Mouse (Mus musculus): ENCODE measurements at regions not wholly inside any gene's neighbourhood (a gene's known extent, or its start where the extent isn't known, plus 50 kb on each side); places are given as distances from the start of the nearest gene placed in this dataset.
"Not testable (repeated sequence)": the region's sequence is repeated elsewhere in the genome, so short reads cannot be mapped to it uniquely, and the experiment has no call there.

DNA sequence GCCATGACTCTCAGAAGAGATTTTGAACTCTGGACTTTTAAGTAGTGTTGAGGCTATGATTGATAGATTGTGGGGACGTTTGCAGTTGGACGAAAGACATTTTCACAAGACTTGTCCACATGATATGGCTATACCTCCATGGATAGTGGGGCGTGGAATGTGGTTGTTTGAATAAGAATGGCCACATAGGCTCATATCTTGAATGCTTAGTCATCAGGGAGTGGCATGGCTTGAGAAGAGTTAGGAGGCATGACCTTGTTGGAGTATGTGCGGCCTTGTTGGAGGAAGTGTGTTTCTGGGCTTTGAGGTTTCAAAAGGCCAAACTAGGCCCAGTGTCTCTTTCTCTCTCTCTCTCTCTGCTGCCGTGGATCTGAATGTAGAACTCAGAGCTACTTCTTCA is 204.7 kb upstream of the Pclo start:
- no peaks in the 10 kb centered on the region for H3K36me3 ChIP-seq (ENCODE audit: control insufficient read depth, insufficient read depth, low read length)
- H3K4me3 ChIP-seq (replicated peaks; ENCODE audit: low read length), result no peak overlapping the region
- H3K27me3 ChIP-seq (ENCODE audit: control insufficient read depth, insufficient read depth, low read length), result no peaks in the 10 kb centered on the region
- H3K27ac ChIP-seq (ENCODE audit: low read length), result no peak overlapping the region
- H3K9me3 ChIP-seq (replicated peaks; ENCODE audit: control insufficient read depth, low read length), result no peaks in the 10 kb centered on the region
- H3K9ac ChIP-seq (ENCODE audit: low read length), result no peak overlapping the region
- H3K4me2 ChIP-seq (ENCODE audit: low read depth, low read length), result no peak overlapping the region
- no peak for ATAC-seq (ENCODE audit: insufficient read depth, low FRiP score)
- no peaks in the 10 kb centered on the region for H3K4me1 ChIP-seq (ENCODE audit: control insufficient read depth, insufficient read depth, low read length)
- WGBS, result 74% methylated on average over 5 of the region's 5 CpGs

DNA sequence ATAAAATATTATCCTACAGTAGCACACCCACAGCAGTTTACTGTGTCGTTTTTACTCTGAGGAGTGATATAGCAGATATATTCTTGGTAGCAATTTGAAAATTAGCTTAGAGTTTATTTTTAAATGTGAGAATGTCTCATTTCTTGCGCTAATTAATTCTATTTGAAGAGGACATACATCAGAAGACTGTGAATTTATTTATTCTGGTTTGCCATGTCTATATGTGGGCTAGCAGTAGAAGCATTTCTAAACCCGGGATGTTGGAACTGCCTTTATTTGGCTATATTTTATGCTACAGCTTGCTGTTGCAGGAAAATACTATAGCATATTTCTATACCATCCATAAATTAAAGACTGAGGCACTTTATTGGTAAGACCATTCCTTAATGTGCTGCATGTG is 203.0 kb upstream of the Pclo start:
- WGBS, result 84% methylated on average over 3 of the region's 3 CpGs
- ATAC-seq (ENCODE audit: insufficient read depth, low FRiP score), result no peak
- Histone ChIP-seq H3K9ac (ENCODE audit: low read length) (no peak overlapping the region), H3K27me3 (ENCODE audit: control insufficient read depth, insufficient read depth, low read length) (no peaks in the 10 kb centered on the region), H3K36me3 (ENCODE audit: control insufficient read depth, insufficient read depth, low read length) (no peaks in the 10 kb centered on the region), H3K4me1 (ENCODE audit: control insufficient read depth, insufficient read depth, low read length) (no peaks in the 10 kb centered on the region), H3K9me3 (replicated peaks; ENCODE audit: control insufficient read depth, low read length) (no peaks in the 10 kb centered on the region), H3K27ac (ENCODE audit: low read length) (no peak overlapping the region), H3K4me2 (ENCODE audit: low read depth, low read length) (no peak overlapping the region), H3K4me3 (replicated peaks; ENCODE audit: low read length) (no peak overlapping the region)

DNA sequence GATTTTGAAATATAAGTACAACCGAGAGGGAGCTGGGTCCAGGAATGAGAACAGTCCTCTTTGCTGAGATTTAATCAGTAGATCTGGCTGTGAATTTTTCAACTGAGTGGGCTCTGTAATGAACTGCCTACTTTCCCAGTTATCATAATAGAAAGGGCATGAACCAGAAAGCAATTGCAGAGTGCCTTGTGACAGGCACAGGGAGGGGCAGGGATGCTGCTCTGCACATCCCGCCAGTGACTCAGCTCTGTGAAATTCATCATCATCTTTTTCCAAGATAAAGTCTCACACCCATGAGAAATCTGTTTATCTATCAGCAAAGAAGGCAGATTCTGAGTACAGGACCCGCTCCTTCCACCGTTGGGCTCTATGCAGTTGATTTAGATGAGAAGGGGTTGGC is 194.5 kb upstream of the Pclo start:
- 66% methylated on average over 4 of the region's 4 CpGs for WGBS
- H3K4me2 ChIP-seq (ENCODE audit: low read depth, low read length), result no peak overlapping the region
- H3K4me3 ChIP-seq (replicated peaks; ENCODE audit: low read length), result no peak overlapping the region
- H3K9ac ChIP-seq (ENCODE audit: low read length), result no peak overlapping the region
- no peak for ATAC-seq (ENCODE audit: insufficient read depth, low FRiP score)
- H3K27me3 ChIP-seq (ENCODE audit: control insufficient read depth, insufficient read depth, low read length), result no peaks in the 10 kb centered on the region
- H3K27ac ChIP-seq (ENCODE audit: low read length), result no peak overlapping the region
- H3K36me3 ChIP-seq (ENCODE audit: control insufficient read depth, insufficient read depth, low read length), result no peaks in the 10 kb centered on the region
- no peaks in the 10 kb centered on the region for H3K9me3 ChIP-seq (replicated peaks; ENCODE audit: control insufficient read depth, low read length)
- no peaks in the 10 kb centered on the region for H3K4me1 ChIP-seq (ENCODE audit: control insufficient read depth, insufficient read depth, low read length)

DNA sequence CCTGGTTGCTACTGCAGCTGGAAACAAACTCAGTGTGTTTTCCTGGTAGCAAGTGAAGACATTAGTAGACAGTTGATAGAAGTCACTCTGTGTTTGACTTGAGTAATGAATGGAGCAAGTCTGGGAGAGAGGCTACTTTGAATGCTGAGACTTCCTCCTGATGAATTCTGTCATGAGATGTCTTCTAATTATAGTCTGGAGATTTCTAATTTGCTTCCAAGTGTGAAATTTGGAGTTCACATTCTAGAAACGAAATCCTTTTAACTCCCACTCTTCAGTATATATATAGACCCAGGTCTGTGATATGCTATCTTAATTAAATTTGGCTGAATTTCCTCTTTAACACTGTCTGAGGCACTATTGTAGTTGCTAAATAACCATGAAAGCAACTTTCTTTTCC is 192.7 kb upstream of the Pclo start:
- H3K4me2 ChIP-seq (ENCODE audit: low read depth, low read length), result no peak overlapping the region
- 56% methylated on average over 1 of the region's 1 CpGs for WGBS
- no peak for ATAC-seq (ENCODE audit: insufficient read depth, low FRiP score)
- H3K36me3 ChIP-seq (ENCODE audit: control insufficient read depth, insufficient read depth, low read length), result no peaks in the 10 kb centered on the region
- no peaks in the 10 kb centered on the region for H3K9me3 ChIP-seq (replicated peaks; ENCODE audit: control insufficient read depth, low read length)
- no peaks in the 10 kb centered on the region for H3K4me1 ChIP-seq (ENCODE audit: control insufficient read depth, insufficient read depth, low read length)
- H3K27me3 ChIP-seq (ENCODE audit: control insufficient read depth, insufficient read depth, low read length), result no peaks in the 10 kb centered on the region
- H3K27ac ChIP-seq (ENCODE audit: low read length), result no peak overlapping the region
- no peak overlapping the region for H3K9ac ChIP-seq (ENCODE audit: low read length)
- H3K4me3 ChIP-seq (replicated peaks; ENCODE audit: low read length), result no peak overlapping the region

DNA sequence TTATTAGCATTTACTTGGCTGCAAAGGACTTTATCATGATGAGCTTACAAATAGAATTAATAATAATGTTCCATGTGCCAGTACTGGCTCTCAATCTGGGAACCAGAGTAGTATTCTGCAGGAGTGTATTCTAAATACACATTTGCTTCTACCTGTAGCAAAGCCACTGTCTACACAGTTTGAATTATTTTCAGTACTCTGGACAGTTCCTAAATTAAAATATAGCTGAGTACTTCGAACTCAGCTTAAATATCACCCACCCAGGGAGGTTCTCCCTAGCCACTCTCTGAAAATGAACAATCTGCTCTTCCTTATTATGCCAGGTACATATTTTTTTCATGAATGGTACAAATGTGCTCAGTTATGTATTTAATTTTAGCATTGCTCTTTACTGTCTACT is 154.3 kb upstream of the Pclo start:
- WGBS, result 44% methylated on average over 1 of the region's 1 CpGs
- no peaks in the 10 kb centered on the region for H3K4me1 ChIP-seq (ENCODE audit: control insufficient read depth, insufficient read depth, low read length)

DNA sequence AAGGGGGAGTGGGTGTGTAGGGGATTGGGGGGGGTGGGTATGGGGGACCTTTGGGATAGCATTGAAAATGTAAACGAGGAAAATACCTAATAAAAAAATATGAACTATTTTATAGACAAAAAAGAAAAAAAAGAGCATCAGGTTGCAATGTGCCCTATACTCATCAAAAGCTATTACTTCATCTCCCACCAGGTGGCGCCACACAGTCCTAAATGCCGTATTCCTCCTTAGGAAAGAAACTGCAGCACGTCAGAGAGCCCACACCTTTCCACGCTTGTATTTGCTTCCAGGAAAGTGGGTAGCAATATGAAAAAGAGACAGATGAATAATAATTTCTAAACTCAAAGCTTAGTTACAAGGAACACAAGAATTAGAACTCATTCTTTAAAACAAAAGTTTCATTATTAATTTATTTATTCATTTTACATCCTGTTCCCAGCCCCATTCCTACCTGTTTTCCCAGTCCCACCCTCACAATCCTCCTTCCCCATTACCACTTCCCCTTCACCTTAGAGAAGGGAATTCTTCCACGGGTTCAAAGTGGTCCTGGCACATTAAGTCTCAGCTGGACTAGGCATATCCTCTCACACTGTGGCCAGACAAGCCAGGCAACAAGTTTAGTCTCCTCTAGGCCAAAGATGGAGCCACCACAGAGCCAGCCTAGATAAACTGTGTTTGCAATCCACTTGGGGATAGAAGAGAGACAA is 125.4 kb upstream of the Pclo start:
- Histone ChIP-seq H3K4me3 (replicated peaks; ENCODE audit: low read length) (no peak overlapping the region), H3K9me3 (replicated peaks; ENCODE audit: control insufficient read depth, low read length) (no peaks in the 10 kb centered on the region), H3K27me3 (ENCODE audit: control insufficient read depth, insufficient read depth, low read length) (no peaks in the 10 kb centered on the region), H3K27ac (ENCODE audit: low read length) (no peak overlapping the region), H3K4me1 (ENCODE audit: control insufficient read depth, insufficient read depth, low read length) (no peaks in the 10 kb centered on the region; the same call in 1 of the 2 replicates), H3K9ac (ENCODE audit: low read length) (no peak overlapping the region), H3K36me3 (ENCODE audit: control insufficient read depth, insufficient read depth, low read length) (no peaks in the 10 kb centered on the region), H3K4me2 (ENCODE audit: low read depth, low read length) (no peak overlapping the region)
- 0 out of 2 replicates have a peak, but pooled peaks have one; percentile 69 for ATAC-seq (ENCODE audit: insufficient read depth, low FRiP score)
- WGBS, result 15% methylated on average over 6 of the region's 6 CpGs

More for the DNA sequence above, 154.3 kb upstream of the Pclo start:
- no peak for ATAC-seq (ENCODE audit: insufficient read depth, low FRiP score)
- Histone ChIP-seq H3K36me3 (ENCODE audit: control insufficient read depth, insufficient read depth, low read length) (no peaks in the 10 kb centered on the region), H3K9ac (ENCODE audit: low read length) (no peak overlapping the region), H3K4me2 (ENCODE audit: low read depth, low read length) (no peak overlapping the region), H3K4me3 (replicated peaks; ENCODE audit: low read length) (no peak overlapping the region), H3K27ac (ENCODE audit: low read length) (no peak overlapping the region), H3K9me3 (replicated peaks; ENCODE audit: control insufficient read depth, low read length) (no peaks in the 10 kb centered on the region), H3K27me3 (ENCODE audit: control insufficient read depth, insufficient read depth, low read length) (no peaks in the 10 kb centered on the region)

DNA sequence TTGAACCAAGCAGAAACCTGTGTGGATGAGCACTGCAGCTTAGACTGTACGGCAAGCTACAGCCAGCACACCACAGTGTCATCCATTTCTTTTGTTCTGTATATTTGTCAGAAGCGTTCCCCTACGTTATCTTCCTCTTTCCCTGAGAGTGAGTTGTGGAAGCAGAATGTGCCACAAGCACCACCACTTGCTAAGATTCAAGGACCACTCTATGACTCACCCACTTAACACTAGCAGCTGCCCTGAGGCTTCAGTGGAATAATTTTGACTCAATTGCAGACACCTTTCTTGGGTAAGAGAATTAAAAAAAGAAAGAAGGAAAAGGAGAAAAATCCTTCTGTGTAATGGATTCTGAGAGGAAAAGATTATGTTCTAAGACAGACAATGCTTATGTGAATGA is 122.9 kb upstream of the Pclo start:
- Histone ChIP-seq H3K27ac (ENCODE audit: low read length) (no peak overlapping the region), H3K9ac (ENCODE audit: low read length) (no peak overlapping the region), H3K4me3 (replicated peaks; ENCODE audit: low read length) (no peak overlapping the region), H3K4me2 (ENCODE audit: low read depth, low read length) (no peak overlapping the region), H3K27me3 (ENCODE audit: control insufficient read depth, insufficient read depth, low read length) (no peaks in the 10 kb centered on the region), H3K36me3 (ENCODE audit: control insufficient read depth, insufficient read depth, low read length) (no peaks in the 10 kb centered on the region), H3K4me1 (ENCODE audit: control insufficient read depth, insufficient read depth, low read length) (no peaks in the 10 kb centered on the region), H3K9me3 (replicated peaks; ENCODE audit: control insufficient read depth, low read length) (no peaks in the 10 kb centered on the region)
- 65% methylated on average over 3 of the region's 3 CpGs for WGBS
- ATAC-seq (ENCODE audit: insufficient read depth, low FRiP score), result no peak

DNA sequence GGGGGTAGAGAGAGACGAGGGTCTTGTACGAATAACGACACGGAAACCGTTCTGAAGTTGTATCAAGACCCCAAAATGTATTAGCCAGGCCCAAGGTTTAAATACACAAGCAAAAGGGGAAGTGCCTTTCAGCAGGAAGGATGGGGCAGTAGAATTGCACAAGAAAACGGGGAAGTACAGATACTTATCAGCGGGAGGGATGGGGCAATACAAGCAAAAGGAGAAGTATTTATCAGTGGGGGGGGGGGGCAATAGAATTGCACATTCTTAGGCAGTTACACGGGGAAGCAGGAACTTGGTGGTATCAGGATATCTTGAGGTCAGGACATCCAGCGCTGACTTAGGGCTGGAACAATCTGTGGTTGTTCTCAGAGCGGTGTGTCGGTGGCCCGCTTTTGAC is 111.3 kb upstream of the Pclo start:
- H3K27me3 ChIP-seq (ENCODE audit: control insufficient read depth, insufficient read depth, low read length); H3K36me3 ChIP-seq (ENCODE audit: control insufficient read depth, insufficient read depth, low read length); H3K4me3 ChIP-seq (replicated peaks; ENCODE audit: low read length); H3K4me2 ChIP-seq (ENCODE audit: low read depth, low read length); H3K9me3 ChIP-seq (replicated peaks; ENCODE audit: control insufficient read depth, low read length); H3K4me1 ChIP-seq (ENCODE audit: control insufficient read depth, insufficient read depth, low read length); H3K27ac ChIP-seq (ENCODE audit: low read length); ATAC-seq (ENCODE audit: insufficient read depth, low FRiP score); H3K9ac ChIP-seq (ENCODE audit: low read length): not testable (repeated sequence)
- 78% methylated on average over 5 of the region's 12 CpGs for WGBS

DNA sequence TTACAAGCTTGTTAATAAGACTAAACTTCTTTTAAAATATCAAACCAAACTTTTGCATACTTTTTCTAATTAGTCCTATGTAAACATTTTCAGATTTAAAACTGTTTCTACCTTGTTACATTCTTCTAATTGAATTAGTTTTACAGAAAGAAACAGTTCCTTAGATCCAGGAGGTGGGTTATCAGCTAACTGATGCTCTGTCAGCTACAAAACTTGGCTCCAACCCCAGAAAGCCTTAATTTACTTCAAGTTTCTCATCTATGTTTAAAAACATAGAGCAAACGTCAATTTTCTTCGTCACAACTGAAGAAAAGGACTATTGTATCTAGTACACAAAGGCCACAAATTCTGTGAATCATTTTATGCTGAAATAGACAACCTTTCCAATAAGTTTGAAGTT is 110.4 kb upstream of the Pclo start:
- WGBS, result 67% methylated on average over 2 of the region's 2 CpGs

More for the DNA sequence above, 110.4 kb upstream of the Pclo start:
- Histone ChIP-seq H3K9me3 (replicated peaks; ENCODE audit: control insufficient read depth, low read length) (no peaks in the 10 kb centered on the region), H3K4me1 (ENCODE audit: control insufficient read depth, insufficient read depth, low read length) (no peaks in the 10 kb centered on the region), H3K4me3 (replicated peaks; ENCODE audit: low read length) (no peak overlapping the region), H3K27me3 (ENCODE audit: control insufficient read depth, insufficient read depth, low read length) (no peaks in the 10 kb centered on the region), H3K9ac (ENCODE audit: low read length) (no peak overlapping the region), H3K27ac (ENCODE audit: low read length) (no peak overlapping the region), H3K36me3 (ENCODE audit: control insufficient read depth, insufficient read depth, low read length) (no peaks in the 10 kb centered on the region), H3K4me2 (ENCODE audit: low read depth, low read length) (no peak overlapping the region)
- ATAC-seq (ENCODE audit: insufficient read depth, low FRiP score), result no peak

All from stomach, embryonic 16.5 days (tissue).